ENCODE assay signal across 12 mouse cellular contexts in the genomic region with DNA sequence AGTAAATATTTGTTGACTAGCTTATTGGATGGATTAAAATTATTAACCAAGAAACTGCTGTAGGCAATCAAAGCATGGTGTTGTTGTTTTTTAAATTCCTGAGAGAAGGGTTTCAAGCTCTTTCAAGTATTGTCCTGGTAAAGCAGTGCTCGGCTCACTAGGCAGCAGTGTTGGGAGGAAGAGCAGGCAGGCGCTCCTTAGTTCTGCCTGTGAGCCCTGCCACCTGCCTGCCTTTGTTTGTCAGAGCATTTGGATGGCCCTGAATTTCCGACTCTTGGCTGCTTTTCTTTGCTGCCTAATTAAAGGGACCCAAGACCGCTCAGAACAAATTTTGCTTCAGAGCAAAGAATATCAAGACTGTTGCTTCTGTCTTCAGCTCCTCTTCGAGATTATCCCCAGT.
DNase-seq lines count a peak whose midpoint lies in the region; ATAC-seq lines count a peak whose summit lies in the region.
"Had no signal": no experiment of that assay in that cellular context is flagged by ENCODE, and none has a peak within 500 bp of the region (broad histone marks: within the 10 kb centered on the region; RNA-seq: fewer than 3 reads in every experiment).

No protein-coding gene starts in this region.

- no peak for ATAC-seq in heart, embryonic 15.5 days (replicated peaks; ENCODE audit: insufficient number of reproducible peaks, insufficient read depth, low FRiP score, low read depth)
- ATAC-seq in neural tube, embryonic 14.5 days (ENCODE audit: low read depth), result no peak; the same call in 1 of the 2 replicates
- no peak for ATAC-seq in neural tube, embryonic 15.5 days (ENCODE audit: low FRiP score)
- peak; percentile 48; the same call in 1 of the 2 replicates for ATAC-seq in forebrain, embryonic 14.5 days
- ATAC-seq: intestine, embryonic 16.5 days had no signal

- H3K4me1 ChIP-seq in heart, embryonic 15.5 days (replicated peaks), result no peaks in the 10 kb centered on the region
- H3K4me1 ChIP-seq in neural tube, embryonic 14.5 days (ENCODE audit: control insufficient read depth, insufficient read depth, low read length), result no peaks in the 10 kb centered on the region
- H3K4me1 ChIP-seq in neural tube, embryonic 15.5 days, result no peaks in the 10 kb centered on the region
- no peaks in the 10 kb centered on the region for H3K4me1 ChIP-seq in forebrain, embryonic 14.5 days (ENCODE audit: control insufficient read depth, insufficient read depth, low read length)
- H3K4me1 ChIP-seq: limb, embryonic 15.5 days had no signal

- peak overlapping the region; percentile 30 for H3K4me2 ChIP-seq in heart, embryonic 15.5 days
- H3K4me2 ChIP-seq in neural tube, embryonic 14.5 days (ENCODE audit: low read depth, low read length), result 0 out of 2 replicates have a peak overlapping the region, but pooled peaks have one; percentile 1
- no peak overlapping the region for H3K4me2 ChIP-seq in neural tube, embryonic 15.5 days
- H3K4me2 ChIP-seq in forebrain, embryonic 14.5 days (ENCODE audit: low read length), result 0 out of 2 replicates have a peak overlapping the region, but pooled peaks have one; percentile 7
- H3K4me2 ChIP-seq: limb, embryonic 15.5 days had no signal

- no peaks in the 10 kb centered on the region for H3K9me3 ChIP-seq in heart, embryonic 15.5 days (replicated peaks)
- H3K9me3 ChIP-seq in neural tube, embryonic 14.5 days (ENCODE audit: control insufficient read depth, low read length), result no peaks in the 10 kb centered on the region
- no peaks in the 10 kb centered on the region for H3K9me3 ChIP-seq in neural tube, embryonic 15.5 days (replicated peaks)
- no peaks in the 10 kb centered on the region for H3K9me3 ChIP-seq in forebrain, embryonic 14.5 days (replicated peaks; ENCODE audit: control insufficient read depth, low read length)
- H3K9me3 ChIP-seq: limb, embryonic 15.5 days had no signal

- H3K36me3 ChIP-seq in heart, embryonic 15.5 days, result no peaks in the 10 kb centered on the region
- no peaks in the 10 kb centered on the region for H3K36me3 ChIP-seq in neural tube, embryonic 14.5 days (ENCODE audit: control insufficient read depth, insufficient read depth, low read length)
- no peaks in the 10 kb centered on the region for H3K36me3 ChIP-seq in neural tube, embryonic 15.5 days
- no peaks in the 10 kb centered on the region for H3K36me3 ChIP-seq in forebrain, embryonic 14.5 days (ENCODE audit: control insufficient read depth, insufficient read depth, low read length)
- H3K36me3 ChIP-seq: limb, embryonic 15.5 days had no signal

- H3K9ac ChIP-seq in heart, embryonic 15.5 days, result no peak overlapping the region
- no peak overlapping the region for H3K9ac ChIP-seq in neural tube, embryonic 14.5 days (replicated peaks; ENCODE audit: low read depth, low read length)
- no peak overlapping the region for H3K9ac ChIP-seq in neural tube, embryonic 15.5 days (replicated peaks)
- no peak overlapping the region for H3K9ac ChIP-seq in forebrain, embryonic 14.5 days (ENCODE audit: low read length)
- H3K9ac ChIP-seq: limb, embryonic 15.5 days had no signal

- H3K4me3 ChIP-seq in heart, embryonic 15.5 days, result no peak overlapping the region
- no peak overlapping the region for H3K4me3 ChIP-seq in neural tube, embryonic 14.5 days (ENCODE audit: low read depth, low read length)
- no peak overlapping the region for H3K4me3 ChIP-seq in neural tube, embryonic 15.5 days (replicated peaks)
- H3K4me3 ChIP-seq in forebrain, embryonic 14.5 days (ENCODE audit: low read depth, low read length), result no peak overlapping the region
- H3K4me3 ChIP-seq: limb, embryonic 15.5 days had no signal

- WGBS in heart, embryonic 15.5 days, result 26% methylated on average over 5 of the region's 5 CpGs
- 22% methylated on average over 5 of the region's 5 CpGs for WGBS in neural tube, embryonic 14.5 days
- WGBS in neural tube, embryonic 15.5 days, result 22% methylated on average over 5 of the region's 5 CpGs
- 31% methylated on average over 5 of the region's 5 CpGs for WGBS in forebrain, embryonic 14.5 days

- H3K27me3 ChIP-seq in heart, embryonic 15.5 days, result no peaks in the 10 kb centered on the region
- H3K27me3 ChIP-seq in neural tube, embryonic 14.5 days (ENCODE audit: control insufficient read depth, insufficient read depth, low read length), result no peaks in the 10 kb centered on the region
- H3K27me3 ChIP-seq in neural tube, embryonic 15.5 days (replicated peaks), result no peaks in the 10 kb centered on the region
- no peaks in the 10 kb centered on the region for H3K27me3 ChIP-seq in forebrain, embryonic 14.5 days (replicated peaks; ENCODE audit: control insufficient read depth, insufficient read depth, low read length)
- H3K27me3 ChIP-seq: limb, embryonic 15.5 days had no signal

- intact Hi-C loops in heart, postnatal 14 days (cut with DNase I), result no loop called here

- H3K27ac ChIP-seq in heart, embryonic 15.5 days, result peak overlapping the region; percentile 34; the same call in 1 of the 2 replicates
- H3K27ac ChIP-seq in neural tube, embryonic 14.5 days (ENCODE audit: low read depth, low read length), result no peak overlapping the region
- H3K27ac ChIP-seq in neural tube, embryonic 15.5 days (replicated peaks), result no peak overlapping the region
- no peak overlapping the region for H3K27ac ChIP-seq in forebrain, embryonic 14.5 days (ENCODE audit: low read depth, low read length)
- H3K27ac ChIP-seq: limb, embryonic 15.5 days had no signal

- DNase-seq in heart, postnatal 14 days, result no peak
- peak; percentile 45 for DNase-seq in forebrain, embryonic 14.5 days (ENCODE audit: low spot score)
- no peak for DNase-seq in right cerebral cortex, postnatal 14 days
- no peak for DNase-seq in spleen, postnatal 36 days (ENCODE audit: low spot score in 2 of 2)
- DNase-seq: cerebellum, adult 11-12 months; gastrocnemius, postnatal 36 days; thymus, adult 18-20 months had no signal
